Mouse (Mus musculus) E14TG2a.4 (cell line): ENCODE results near the gene Syp.

Experiments used
- CTCF ChIP-seq: conservative IDR thresholded peaks from 2 replicates; pipeline ENCODE4 v1.5.1; 2014; ENCODE audit warnings: low read length
- NANOG ChIP-seq: IDR thresholded peaks from 2 replicates; pipeline ENCODE4 v1.6.1; 2014; ENCODE audit warnings: borderline replicate concordance, low read length, mixed read lengths
- POU5F1 ChIP-seq: IDR thresholded peaks from 2 replicates; pipeline ENCODE4 v1.6.1; 2014; ENCODE audit warnings: low read length, borderline replicate concordance

- TF ChIP-seq CTCF: no peak
- TF ChIP-seq POU5F1: no peak
- TF ChIP-seq NANOG: no peak
Measured at GRCm38 (mm10) chrX:7665739-7666502, 27.6 kb downstream of the Syp start.
